Mouse (Mus musculus) lung, embryonic 14.5 days (tissue): ENCODE results near the gene Trp53inp2. TPM values are rescaled to one million over a fixed set of nuclear protein-coding genes. Genes with fewer than 3 reads are reported as not detected.

Experiments
- ATAC-seq: fragments of 200-750 bp; cut with Nextera tagmentation; 2 replicates; pipeline ENCODE4 v1.8.0; 2017; ENCODE audit warnings: mild to moderate bottlenecking, moderate TSS enrichment, moderate library complexity; ENCODE audit not compliant: insufficient read depth
- DNase-seq: peaks from one replicate; pipeline ENCODE4 v3.0.0-alpha.2; 2015
- H3K27ac ChIP-seq: fragments of 300-500 bp; sonication (generic); 2 replicates; pipeline ENCODE4 v1.5.1; 2014; ENCODE audit warnings: low read depth, mild to moderate bottlenecking, moderate library complexity
- H3K27me3 ChIP-seq: fragments of 300-500 bp; sonication (generic); 2 replicates; pipeline ENCODE4 v1.6.1; 2014; ENCODE audit warnings: low read length, control low read depth; ENCODE audit not compliant: insufficient read depth
- H3K36me3 ChIP-seq: fragments of 300-500 bp; sonication (generic); 2 replicates; pipeline ENCODE4 v1.6.1; 2014; ENCODE audit warnings: control low read depth; ENCODE audit not compliant: insufficient read depth
- H3K4me1 ChIP-seq: fragments of 300-500 bp; sonication (generic); 2 replicates; pipeline ENCODE4 v1.6.1; 2014; ENCODE audit warnings: antibody characterized with exemption, control low read depth; ENCODE audit not compliant: insufficient read depth
- H3K4me2 ChIP-seq: fragments of 300-500 bp; sonication (generic); 2 replicates; pipeline ENCODE4 v1.6.1; 2014; ENCODE audit warnings: mild to moderate bottlenecking
- H3K4me3 ChIP-seq: fragments of 300-500 bp; sonication (generic); 2 replicates; pipeline ENCODE4 v1.5.1; 2014; ENCODE audit warnings: low read depth, low read length
- H3K9ac ChIP-seq: fragments of 300-500 bp; sonication (generic); 2 replicates; pipeline ENCODE4 v1.6.1; 2014
- H3K9me3 ChIP-seq: fragments of 300-500 bp; sonication (generic); 2 replicates; pipeline ENCODE4 v1.6.1; 2016; ENCODE audit warnings: low read depth, low read length, control low read depth
- CTCF ChIP-seq: IDR thresholded peaks from 2 replicates; pipeline ENCODE4 v1.5.1; 2016; ENCODE audit warnings: antibody characterized with exemption, low read depth
- WGBS: fragments of 180-500 bp; shearing (Covaris S2); extraction: QIAGEN DNeasy Blood & Tissue Kit; methylation state at CpG from one replicate; pipeline ENCODE4 v1.1.7; 2014; 5-methylcytosine and 5-hydroxymethylcytosine counted together
- polyA plus RNA-seq: library from polyadenylated mRNA; unstranded; fragments of >200 nt; fragmentation: Nextera tagmentation; extraction: Ambion mirVana; gene quantifications from 2 replicates; pipeline ENCODE4 v1.2.1, GENCODE M21; 2014

The Trp53inp2 gene
- polyA plus RNA-seq, 1 experiment from 2014 or later: 15.0 TPM

- Histone ChIP-seq H3K4me1 (no peaks in the 10 kb centered on the region), H3K9ac (no peak overlapping the region), H3K4me2 (no peak overlapping the region), H3K4me3 (no peak overlapping the region), H3K36me3 (no peaks in the 10 kb centered on the region), H3K9me3 (no peaks in the 10 kb centered on the region), H3K27ac (no peak overlapping the region), H3K27me3 (no peaks in the 10 kb centered on the region)
- DNase-seq (no peak), ATAC-seq (no peak)
- WGBS: 90% methylated on average over 3 of the region's 3 CpGs
- no peak for TF ChIP-seq CTCF
Observed at GRCm38 (mm10) chr2:155354402-155354801, 26.5 kb upstream of the Trp53inp2 start.

GRCm38 (mm10) chr2:155356971-155357591, 23.8 kb upstream of the Trp53inp2 start, which contains the start of gene Pigu:
Pigu (minus strand) TSS chr2:155357430.
- TF ChIP-seq CTCF: no peak
- H3K36me3 ChIP-seq: no peaks in the 10 kb centered on the region
- DNase-seq (peak; percentile 98), ATAC-seq (peak; percentile 99)
- peak within 1 kb of the TSS; percentile 65; the same call in 1 of the 2 replicates for H3K27ac ChIP-seq
- H3K9ac ChIP-seq: peak within 1 kb of the TSS; percentile 74
- H3K4me3 ChIP-seq: peak within 1 kb of the TSS; percentile 79
- no peaks in the 10 kb centered on the region for H3K27me3 ChIP-seq
- H3K4me2 ChIP-seq: peak within 1 kb of the TSS; percentile 79
- WGBS: under 1% methylated on average over 38 of the region's 38 CpGs
- H3K4me1 ChIP-seq: no peaks in the 10 kb centered on the region
- no peaks in the 10 kb centered on the region for H3K9me3 ChIP-seq

- TF ChIP-seq CTCF: no peak
- H3K4me1 ChIP-seq: no peaks in the 10 kb centered on the region
- H3K36me3 ChIP-seq: no peaks in the 10 kb centered on the region
- peak overlapping the region; percentile 61; the same call in 1 of the 2 replicates for H3K27ac ChIP-seq
- peak overlapping the region; percentile 79 for H3K4me3 ChIP-seq
- H3K4me2 ChIP-seq: peak overlapping the region; percentile 79
- peak overlapping the region; percentile 74; the same call in 1 of the 2 replicates for H3K9ac ChIP-seq
- 25% methylated on average over 14 of the region's 14 CpGs for WGBS
- H3K9me3 ChIP-seq: no peaks in the 10 kb centered on the region
- DNase-seq (peak; percentile 67), ATAC-seq (peak; percentile 71)
- H3K27me3 ChIP-seq: no peaks in the 10 kb centered on the region
Observed at GRCm38 (mm10) chr2:155357686-155358399, 23.0 kb upstream of the Trp53inp2 start.

- no peak for ATAC-seq
Observed at GRCm38 (mm10) chr2:155367635-155368284, 13.1 kb upstream of the Trp53inp2 start.

GRCm38 (mm10) chr2:155369333-155369883, 11.5 kb upstream of the Trp53inp2 start:
- TF ChIP-seq CTCF: no peak
- Histone ChIP-seq H3K4me1 (no peaks in the 10 kb centered on the region), H3K27ac (peak overlapping the region; percentile 74), H3K36me3 (no peaks in the 10 kb centered on the region), H3K27me3 (no peaks in the 10 kb centered on the region), H3K9me3 (no peaks in the 10 kb centered on the region), H3K4me3 (no peak overlapping the region), H3K4me2 (no peak overlapping the region), H3K9ac (no peak overlapping the region)
- peak; percentile 86 for ATAC-seq
- DNase-seq: peak; percentile 82
- 14% methylated on average over 7 of the region's 7 CpGs for WGBS

More at GRCm38 (mm10) chr2:155367635-155368284, 13.1 kb upstream of the Trp53inp2 start:
- Histone ChIP-seq H3K9me3 (no peaks in the 10 kb centered on the region), H3K4me2 (no peak overlapping the region), H3K27me3 (no peaks in the 10 kb centered on the region), H3K4me3 (no peak overlapping the region), H3K27ac (no peak overlapping the region), H3K4me1 (no peaks in the 10 kb centered on the region), H3K36me3 (no peaks in the 10 kb centered on the region), H3K9ac (no peak overlapping the region)
- DNase-seq: no peak
- TF ChIP-seq CTCF: no peak
- 70% methylated on average over 7 of the region's 7 CpGs for WGBS

GRCm38 (mm10) chr2:155372451-155372850, 8.4 kb upstream of the Trp53inp2 start:
- Histone ChIP-seq H3K4me1 (no peaks in the 10 kb centered on the region), H3K27ac (no peak overlapping the region), H3K9ac (no peak overlapping the region), H3K4me3 (no peak overlapping the region), H3K4me2 (no peak overlapping the region), H3K27me3 (no peaks in the 10 kb centered on the region), H3K9me3 (no peaks in the 10 kb centered on the region), H3K36me3 (no peaks in the 10 kb centered on the region)
- ATAC-seq (no peak), DNase-seq (no peak)
- WGBS: 46% methylated on average over 4 of the region's 4 CpGs
- TF ChIP-seq CTCF: no peak

- no peaks in the 10 kb centered on the region for H3K27me3 ChIP-seq
- 55% methylated on average over 1 of the region's 1 CpGs for WGBS
- no peaks in the 10 kb centered on the region for H3K36me3 ChIP-seq
- no peak overlapping the region for H3K9ac ChIP-seq
- H3K4me3 ChIP-seq: no peak overlapping the region
- no peak overlapping the region for H3K4me2 ChIP-seq
- TF ChIP-seq CTCF: no peak
- no peaks in the 10 kb centered on the region for H3K4me1 ChIP-seq
- ATAC-seq: no peak
- H3K9me3 ChIP-seq: no peaks in the 10 kb centered on the region
- H3K27ac ChIP-seq: no peak overlapping the region
- no peak for DNase-seq
Observed at GRCm38 (mm10) chr2:155373302-155373701, 7.6 kb upstream of the Trp53inp2 start.
